ENCODE assay signal across 15 mouse cellular contexts in genomic region chr19:34599250-34599649, GRCm38 (mm10). TPM values are rescaled to one million over a fixed set of nuclear protein-coding genes. Genes with fewer than 3 reads are reported as not detected.
A peak's percentile ranks its signal among the peaks of the same experiment; 100 is the strongest.
DNase-seq lines count a peak whose midpoint lies in the region; ATAC-seq and TF ChIP-seq lines count a peak whose summit lies in the region.
"Not testable (repeated sequence)": the region's sequence is repeated elsewhere in the genome, so short reads cannot be mapped to it uniquely, and the experiment has no call there.
"Had no signal": no experiment of that assay in that cellular context is flagged by ENCODE, and none has a peak within 500 bp of the region (broad histone marks: within the 10 kb centered on the region; RNA-seq: fewer than 3 reads in every experiment).

No protein-coding gene starts in this region.

- not testable (repeated sequence) for H3K27ac ChIP-seq in intestine, embryonic 15.5 days; limb, embryonic 14.5 days (replicated peaks; ENCODE audit: low read depth, low read length); stomach, embryonic 16.5 days (ENCODE audit: low read length)

- not testable (repeated sequence) for H3K27me3 ChIP-seq in intestine, embryonic 15.5 days (replicated peaks); limb, embryonic 14.5 days (ENCODE audit: control insufficient read depth, insufficient read depth, low read length); stomach, embryonic 16.5 days (ENCODE audit: control insufficient read depth, insufficient read depth, low read length)

- H3K4me3 ChIP-seq in intestine, embryonic 15.5 days (replicated peaks); limb, embryonic 14.5 days (replicated peaks; ENCODE audit: low read length); stomach, embryonic 16.5 days (replicated peaks; ENCODE audit: low read length): not testable (repeated sequence)

- not testable (repeated sequence) for H3K4me1 ChIP-seq in intestine, embryonic 15.5 days (replicated peaks); limb, embryonic 14.5 days (ENCODE audit: control insufficient read depth, insufficient read depth, low read length); stomach, embryonic 16.5 days (ENCODE audit: control insufficient read depth, insufficient read depth, low read length)

- not testable (repeated sequence) for H3K9me3 ChIP-seq in intestine, embryonic 15.5 days; limb, embryonic 14.5 days (ENCODE audit: control insufficient read depth, low read length); stomach, embryonic 16.5 days (replicated peaks; ENCODE audit: control insufficient read depth, low read length)

- not testable (repeated sequence) for H3K4me2 ChIP-seq in intestine, embryonic 15.5 days (replicated peaks); limb, embryonic 14.5 days (replicated peaks; ENCODE audit: low read depth, low read length, severe bottlenecking); stomach, embryonic 16.5 days (ENCODE audit: low read depth, low read length)

- DNase-seq in CD4-positive helper T cell, adult 2 months (ENCODE audit: low read depth, low spot score): peak; percentile 82
- peak; percentile 43 for DNase-seq in T-cell, adult 2 months (ENCODE audit: low spot score)
- DNase-seq in limb, embryonic 14.5 days (ENCODE audit: low spot score): peak; percentile 8
- DNase-seq in lung, postnatal 25 days (ENCODE audit: low spot score): peak; percentile 67
- DNase-seq in naive thymus-derived CD4-positive, alpha-beta T cell, adult 2 months (ENCODE audit: low read depth): peak; percentile 87

- TF ChIP-seq POLR2A in limb, embryonic 14.5 days (IDR thresholded peaks at IDR 0.05; ENCODE audit: borderline replicate concordance, extremely low read depth, insufficient read depth, insufficient read length): not testable (repeated sequence)

- peak; percentile 70 for ATAC-seq in granulocyte monocyte progenitor cell, adult 5-6 weeks (replicated peaks; ENCODE audit: poor library complexity, severe bottlenecking)
- peak; percentile 63; the same call in 1 of the 2 replicates for ATAC-seq in intestine, embryonic 15.5 days
- ATAC-seq in limb, embryonic 14.5 days (ENCODE audit: low FRiP score, low read depth): not testable (repeated sequence)
- ATAC-seq in stomach, embryonic 16.5 days (ENCODE audit: insufficient read depth, low FRiP score): 0 out of 2 replicates have a peak, but pooled peaks have one; percentile 51

- not testable (repeated sequence) for H3K36me3 ChIP-seq in intestine, embryonic 15.5 days; limb, embryonic 14.5 days (ENCODE audit: control insufficient read depth, insufficient read depth, low read length); stomach, embryonic 16.5 days (ENCODE audit: control insufficient read depth, insufficient read depth, low read length)

- H3K9ac ChIP-seq in intestine, embryonic 15.5 days; limb, embryonic 14.5 days (ENCODE audit: low read depth, low read length, severe bottlenecking); stomach, embryonic 16.5 days (ENCODE audit: low read length): not testable (repeated sequence)

RNA-seq across cellular contexts. Expression of gene Ifit1bl1, which starts 2.5 kb away (rescaled TPM):
- total RNA-seq in granulocyte monocyte progenitor cell, adult 5-6 weeks (2014; fragmentation: Nextera tagmentation): not detected in 2 replicates
- 0.46 and 0.56 TPM in 2 replicates for total RNA-seq in granulocyte monocyte progenitor cell, adult 5-6 weeks (2017)
- 0.53 and 0.59 TPM in 2 replicates for polyA plus RNA-seq in intestine, embryonic 15.5 days (2015; fragmentation: Nextera tagmentation; extraction: Ambion mirVana)
- 0.31 and 0.36 TPM in 2 replicates for polyA plus RNA-seq in limb, embryonic 14.5 days (2012; rRNA removed)
- polyA plus RNA-seq in limb, embryonic 14.5 days (2014; fragmentation: Nextera tagmentation; extraction: Ambion mirVana): 0.43 and 0.51 TPM in 2 replicates
- 0.27 and 0.37 TPM in 2 replicates for polyA plus RNA-seq in stomach, embryonic 16.5 days (2015; fragmentation: Nextera tagmentation; extraction: Ambion mirVana)
- total RNA-seq: gastrocnemius, adult 2 months; gastrocnemius, postnatal 36 days; megakaryocyte-erythroid progenitor cell, adult 5-6 weeks had no signal
- polyA plus RNA-seq: hindbrain, embryonic 10.5 days had no signal

RNA-seq across cellular contexts. Expression of gene Ifit3b, which starts 8.5 kb away (rescaled TPM):
- total RNA-seq in granulocyte monocyte progenitor cell, adult 5-6 weeks (2014; fragmentation: Nextera tagmentation): not detected in 2 replicates
- total RNA-seq in granulocyte monocyte progenitor cell, adult 5-6 weeks (2017): not detected in 2 replicates
- polyA plus RNA-seq in intestine, embryonic 15.5 days (2015; fragmentation: Nextera tagmentation; extraction: Ambion mirVana): 0.23 and 0.29 TPM in 2 replicates
- polyA plus RNA-seq in limb, embryonic 14.5 days (2012; rRNA removed): 0.04 and 0.20 TPM in 2 replicates
- 0.18 TPM in 1 of 2 replicates, not detected in the other for polyA plus RNA-seq in limb, embryonic 14.5 days (2014; fragmentation: Nextera tagmentation; extraction: Ambion mirVana)
- polyA plus RNA-seq in stomach, embryonic 16.5 days (2015; fragmentation: Nextera tagmentation; extraction: Ambion mirVana): 0.17 and 0.30 TPM in 2 replicates
- total RNA-seq: megakaryocyte-erythroid progenitor cell, adult 5-6 weeks had no signal
- polyA plus RNA-seq: forebrain, embryonic 10.5 days; hindbrain, embryonic 10.5 days; liver, embryonic 12.5 days had no signal

RNA-seq across cellular contexts. Expression of gene Ifit3, which starts 15.9 kb away (rescaled TPM):
- total RNA-seq in granulocyte monocyte progenitor cell, adult 5-6 weeks (2014; fragmentation: Nextera tagmentation): not detected in 2 replicates
- total RNA-seq in granulocyte monocyte progenitor cell, adult 5-6 weeks (2017): 1.1 and 3.5 TPM in 2 replicates
- polyA plus RNA-seq in intestine, embryonic 15.5 days (2015; fragmentation: Nextera tagmentation; extraction: Ambion mirVana): 0.81 and 1.5 TPM in 2 replicates
- 0.73 and 1.2 TPM in 2 replicates for polyA plus RNA-seq in limb, embryonic 14.5 days (2012; rRNA removed)
- 0.95 and 2.0 TPM in 2 replicates for polyA plus RNA-seq in limb, embryonic 14.5 days (2014; fragmentation: Nextera tagmentation; extraction: Ambion mirVana)
- polyA plus RNA-seq in stomach, embryonic 16.5 days (2015; fragmentation: Nextera tagmentation; extraction: Ambion mirVana): 0.53 and 0.76 TPM in 2 replicates

RNA-seq across cellular contexts. Expression of gene Ifit1bl2, which starts 41.3 kb away (rescaled TPM):
- total RNA-seq in granulocyte monocyte progenitor cell, adult 5-6 weeks (2014; fragmentation: Nextera tagmentation): not detected in 2 replicates
- total RNA-seq in granulocyte monocyte progenitor cell, adult 5-6 weeks (2017): 0.04 and 1.3 TPM in 2 replicates
- polyA plus RNA-seq in intestine, embryonic 15.5 days (2015; fragmentation: Nextera tagmentation; extraction: Ambion mirVana): 7.3 and 9.7 TPM in 2 replicates
- 0.12 and 0.18 TPM in 2 replicates for polyA plus RNA-seq in limb, embryonic 14.5 days (2012; rRNA removed)
- polyA plus RNA-seq in limb, embryonic 14.5 days (2014; fragmentation: Nextera tagmentation; extraction: Ambion mirVana): 0.22 and 0.37 TPM in 2 replicates
- 1.8 and 2.3 TPM in 2 replicates for polyA plus RNA-seq in stomach, embryonic 16.5 days (2015; fragmentation: Nextera tagmentation; extraction: Ambion mirVana)
- total RNA-seq: megakaryocyte-erythroid progenitor cell, adult 5-6 weeks had no signal
- polyA plus RNA-seq: forebrain, embryonic 10.5 days; liver, embryonic 12.5 days had no signal

RNA-seq across cellular contexts. Expression of gene Ifit1, which starts 41.4 kb away (rescaled TPM):
- total RNA-seq in granulocyte monocyte progenitor cell, adult 5-6 weeks (2014; fragmentation: Nextera tagmentation): 0.15 TPM in 1 of 2 replicates, not detected in the other
- 0.05 and 0.73 TPM in 2 replicates for total RNA-seq in granulocyte monocyte progenitor cell, adult 5-6 weeks (2017)
- 7.9 and 9.1 TPM in 2 replicates for polyA plus RNA-seq in intestine, embryonic 15.5 days (2015; fragmentation: Nextera tagmentation; extraction: Ambion mirVana)
- 0.28 and 0.49 TPM in 2 replicates for polyA plus RNA-seq in limb, embryonic 14.5 days (2012; rRNA removed)
- 0.72 and 0.98 TPM in 2 replicates for polyA plus RNA-seq in limb, embryonic 14.5 days (2014; fragmentation: Nextera tagmentation; extraction: Ambion mirVana)
- polyA plus RNA-seq in stomach, embryonic 16.5 days (2015; fragmentation: Nextera tagmentation; extraction: Ambion mirVana): 0.67 and 1.4 TPM in 2 replicates
- total RNA-seq: layer of hippocampus, postnatal 14 days had no signal
- polyA plus RNA-seq: forebrain, embryonic 10.5 days had no signal

Comparison
In these comparisons a context has a peak if more than half of its experiments do, and no peak if none do; other contexts are left out.
1. DNase-seq: peak in every context shown above with its lines; median percentile 87 in naive thymus-derived CD4-positive, alpha-beta T cell, adult 2 months; 82 in CD4-positive helper T cell, adult 2 months; 67 in lung, postnatal 25 days; 43 in T-cell, adult 2 months; 8 in limb, embryonic 14.5 days.